Mouse (Mus musculus): ENCODE measurements around the gene Ifi27.

DNA sequence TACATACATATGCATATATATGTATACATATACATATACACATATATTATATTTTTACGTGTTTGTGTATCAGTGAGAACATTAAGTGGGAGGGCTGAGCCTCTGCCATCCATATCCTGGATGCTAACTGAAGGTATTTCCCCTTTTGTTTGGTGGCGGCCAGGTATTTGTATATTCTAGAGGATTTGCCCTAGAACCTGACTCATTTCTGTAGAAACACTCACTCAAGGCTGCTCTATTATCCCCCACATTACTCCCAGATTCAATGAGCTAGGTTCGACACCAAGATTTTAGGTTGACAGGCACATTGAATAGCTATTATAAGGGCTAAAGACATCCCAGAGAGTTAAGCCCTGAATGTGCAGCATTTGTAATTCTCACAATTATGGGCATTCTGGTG lies 11.0 kb downstream of the Ifi27 start:
- TF ChIP-seq CTCF (conservative IDR thresholded peaks at IDR 0.05; ENCODE audit: low read length) (no peak), POU5F1 (IDR thresholded peaks at IDR 0.05; ENCODE audit: borderline replicate concordance, low read length) (no peak)

Measured in E14TG2a.4 (cell line).